Mouse (Mus musculus): Measurements from ENCODE around the gene Tle3. TPM values are rescaled to one million over a fixed set of nuclear protein-coding genes. Genes with fewer than 3 reads are reported as not detected.

Tle3 gene
- polyA plus RNA-seq, 1 experiment, result 63.9 TPM

GRCm38 (mm10) chr9:61388689-61389403, 16.7 kb downstream of the Tle3 start:
- no peak for TF ChIP-seq POLR2A (IDR thresholded peaks at IDR 0.05; ENCODE audit: low read depth, low read length)
- TF ChIP-seq CTCF (IDR thresholded peaks at IDR 0.05; ENCODE audit: borderline replicate concordance, insufficient read depth, low read length), result no peak
- Histone ChIP-seq H3K27ac (ENCODE audit: insufficient read depth, low read length) (no peak overlapping the region), H3K4me1 (ENCODE audit: control insufficient read depth, insufficient read depth, low read length) (no peaks in the 10 kb centered on the region), H3K4me3 (ENCODE audit: insufficient read depth, low read length) (no peak overlapping the region)

GRCm38 (mm10) chr9:61389404-61389701, 17.2 kb downstream of the Tle3 start:
- H3K4me1 ChIP-seq (ENCODE audit: control insufficient read depth, insufficient read depth, low read length), result no peaks in the 10 kb centered on the region

GRCm38 (mm10) chr9:61391570-61392337, 19.6 kb downstream of the Tle3 start:
- TF ChIP-seq CTCF (IDR thresholded peaks at IDR 0.05; ENCODE audit: borderline replicate concordance, insufficient read depth, low read length) (no peak), POLR2A (IDR thresholded peaks at IDR 0.05; ENCODE audit: low read depth, low read length) (no peak)
- Histone ChIP-seq H3K4me3 (ENCODE audit: insufficient read depth, low read length) (no peak overlapping the region), H3K4me1 (ENCODE audit: control insufficient read depth, insufficient read depth, low read length) (peaks cover under 1% of the 10 kb centered on the region; the same call in 1 of the 2 replicates), H3K27ac (ENCODE audit: insufficient read depth, low read length) (no peak overlapping the region)

More at GRCm38 (mm10) chr9:61389404-61389701, 17.2 kb downstream of the Tle3 start:
- TF ChIP-seq CTCF (IDR thresholded peaks at IDR 0.05; ENCODE audit: borderline replicate concordance, insufficient read depth, low read length) (no peak), POLR2A (IDR thresholded peaks at IDR 0.05; ENCODE audit: low read depth, low read length) (no peak)
- H3K27ac ChIP-seq (ENCODE audit: insufficient read depth, low read length), result no peak overlapping the region
- H3K4me3 ChIP-seq (ENCODE audit: insufficient read depth, low read length), result no peak overlapping the region

- Histone ChIP-seq H3K27ac (ENCODE audit: insufficient read depth, low read length) (no peak overlapping the region), H3K4me1 (ENCODE audit: control insufficient read depth, insufficient read depth, low read length) (peaks cover 2% of the 10 kb centered on the region; the same call in 1 of the 2 replicates), H3K4me3 (ENCODE audit: insufficient read depth, low read length) (no peak overlapping the region)
- TF ChIP-seq CTCF (IDR thresholded peaks at IDR 0.05; ENCODE audit: borderline replicate concordance, insufficient read depth, low read length), result no peak
- TF ChIP-seq POLR2A (IDR thresholded peaks at IDR 0.05; ENCODE audit: low read depth, low read length), result no peak
These were observed 20.1 kb downstream of the Tle3 start for GRCm38 (mm10) chr9:61392338-61392620.

GRCm38 (mm10) chr9:61393161-61393560, 21.0 kb downstream of the Tle3 start:
- Histone ChIP-seq H3K27ac (ENCODE audit: insufficient read depth, low read length) (no peak overlapping the region), H3K4me1 (ENCODE audit: control insufficient read depth, insufficient read depth, low read length) (peaks cover 2% of the 10 kb centered on the region; the same call in 1 of the 2 replicates), H3K4me3 (ENCODE audit: insufficient read depth, low read length) (no peak overlapping the region)
- TF ChIP-seq POLR2A (IDR thresholded peaks at IDR 0.05; ENCODE audit: low read depth, low read length) (no peak), CTCF (IDR thresholded peaks at IDR 0.05; ENCODE audit: borderline replicate concordance, insufficient read depth, low read length) (no peak)

- Histone ChIP-seq H3K27ac (ENCODE audit: insufficient read depth, low read length) (no peak overlapping the region), H3K4me1 (ENCODE audit: control insufficient read depth, insufficient read depth, low read length) (peaks cover 2% of the 10 kb centered on the region; the same call in 1 of the 2 replicates), H3K4me3 (ENCODE audit: insufficient read depth, low read length) (no peak overlapping the region)
- no peak for TF ChIP-seq CTCF (IDR thresholded peaks at IDR 0.05; ENCODE audit: borderline replicate concordance, insufficient read depth, low read length)
- TF ChIP-seq POLR2A (IDR thresholded peaks at IDR 0.05; ENCODE audit: low read depth, low read length), result no peak
These were observed 21.7 kb downstream of the Tle3 start for GRCm38 (mm10) chr9:61393847-61394246.

GRCm38 (mm10) chr9:61395071-61395470, 22.9 kb downstream of the Tle3 start:
- peaks cover 2% of the 10 kb centered on the region; the same call in 1 of the 2 replicates for H3K4me1 ChIP-seq (ENCODE audit: control insufficient read depth, insufficient read depth, low read length)
- no peak for TF ChIP-seq CTCF (IDR thresholded peaks at IDR 0.05; ENCODE audit: borderline replicate concordance, insufficient read depth, low read length)
- TF ChIP-seq POLR2A (IDR thresholded peaks at IDR 0.05; ENCODE audit: low read depth, low read length), result no peak
- no peak overlapping the region for H3K4me3 ChIP-seq (ENCODE audit: insufficient read depth, low read length)
- H3K27ac ChIP-seq (ENCODE audit: insufficient read depth, low read length), result no peak overlapping the region

- Histone ChIP-seq H3K4me3 (ENCODE audit: insufficient read depth, low read length) (no peak overlapping the region), H3K4me1 (ENCODE audit: control insufficient read depth, insufficient read depth, low read length) (peaks cover 2% of the 10 kb centered on the region; the same call in 1 of the 2 replicates), H3K27ac (ENCODE audit: insufficient read depth, low read length) (no peak overlapping the region)
- TF ChIP-seq POLR2A (IDR thresholded peaks at IDR 0.05; ENCODE audit: low read depth, low read length) (no peak), CTCF (IDR thresholded peaks at IDR 0.05; ENCODE audit: borderline replicate concordance, insufficient read depth, low read length) (no peak)
These were observed 24.3 kb downstream of the Tle3 start for GRCm38 (mm10) chr9:61396474-61396873.

GRCm38 (mm10) chr9:61397130-61397529, 25.0 kb downstream of the Tle3 start:
- no peak overlapping the region for H3K27ac ChIP-seq (ENCODE audit: insufficient read depth, low read length)
- H3K4me3 ChIP-seq (ENCODE audit: insufficient read depth, low read length), result no peak overlapping the region
- peaks cover 2% of the 10 kb centered on the region; the same call in 1 of the 2 replicates for H3K4me1 ChIP-seq (ENCODE audit: control insufficient read depth, insufficient read depth, low read length)
- TF ChIP-seq CTCF (IDR thresholded peaks at IDR 0.05; ENCODE audit: borderline replicate concordance, insufficient read depth, low read length) (no peak), POLR2A (IDR thresholded peaks at IDR 0.05; ENCODE audit: low read depth, low read length) (no peak)

- H3K4me3 ChIP-seq (ENCODE audit: insufficient read depth, low read length), result no peak overlapping the region
- peaks cover 2% of the 10 kb centered on the region; the same call in 1 of the 2 replicates for H3K4me1 ChIP-seq (ENCODE audit: control insufficient read depth, insufficient read depth, low read length)
- no peak overlapping the region for H3K27ac ChIP-seq (ENCODE audit: insufficient read depth, low read length)
- no peak for TF ChIP-seq POLR2A (IDR thresholded peaks at IDR 0.05; ENCODE audit: low read depth, low read length)
- no peak for TF ChIP-seq CTCF (IDR thresholded peaks at IDR 0.05; ENCODE audit: borderline replicate concordance, insufficient read depth, low read length)
These were observed 26.0 kb downstream of the Tle3 start for GRCm38 (mm10) chr9:61398160-61398559.

Measured in embryonic fibroblast, embryonic 13.5 days (primary cell).